Mouse (Mus musculus) Patski (cell line): ENCODE data around the gene Gm5294. TPM values are rescaled to one million over a fixed set of nuclear protein-coding genes. Genes with fewer than 3 reads are reported as not detected.

Experiments
- ATAC-seq: fragments of 100-300 bp; one replicate; pipeline ENCODE4 v1.8.0; 2021
- CTCF ChIA-PET: fragments of 350-600 bp; sonication (Branson Sonifier 250); formaldehyde crosslinking; loops from one replicate; lab custom pipeline; 2022; ENCODE audit warnings: inconsistent platforms; lab: Charles Lee
- POLR2A ChIA-PET: fragments of 350-600 bp; sonication (Branson Sonifier 250); formaldehyde crosslinking; loops from one replicate; lab custom pipeline; 2022; ENCODE audit warnings: antibody characterized with exemption, inconsistent platforms; lab: Charles Lee
- DNase-seq: peaks from one replicate; pipeline ENCODE4 v3.0.0-alpha.2; 2011; ENCODE audit warnings: low read depth, low spot score
- H3K27me3 ChIP-seq: fragments of 371-371 bp; one replicate; pipeline ENCODE4 v1.5.1; 2021
- CTCF ChIP-seq: fragments of 100-300 bp; IDR thresholded peaks from one replicate; pipeline ENCODE4 v1.5.1; 2021
- in situ Hi-C: fragments of 300-500 bp; cut with MboI; formaldehyde crosslinking; loops from 3 replicates; pipeline ENCODE4 v1.11.1; 2018; ENCODE audit warnings: low pct_unique_long_range_greater_than_20kb, mixed read lengths
- polyA plus RNA-seq: library from polyadenylated mRNA; unstranded; gene quantifications from one replicate; pipeline ENCODE4 v1.2.3, GENCODE M21; 2021

Gm5294 gene
- polyA plus RNA-seq, 1 experiment from 2014 or later, result not detected

DNA sequence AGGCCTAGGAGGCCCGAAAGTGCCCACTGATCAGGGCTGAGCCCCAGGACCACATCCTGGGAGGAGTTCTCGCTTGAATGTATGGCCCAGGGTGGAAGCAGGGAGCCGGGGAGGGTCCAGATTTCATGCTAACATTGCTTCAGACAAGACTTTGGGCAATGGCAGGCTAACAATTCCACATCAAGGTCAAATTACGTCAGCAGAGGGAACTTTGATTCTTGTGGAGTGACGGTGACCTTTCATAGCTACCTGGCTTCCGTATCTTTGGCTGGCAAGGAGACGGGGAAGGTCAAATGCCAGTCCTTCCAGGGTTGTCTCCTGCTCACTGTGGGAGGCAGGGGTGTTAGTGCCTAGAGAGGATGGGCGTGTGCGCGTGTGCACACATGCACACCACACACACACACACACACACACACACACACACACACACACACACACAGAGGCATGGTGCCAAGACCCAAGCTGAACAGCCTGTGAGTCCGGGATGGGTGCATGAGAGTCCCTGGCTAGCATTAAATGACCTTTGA lies 28.9 kb upstream of the Gm5294 start:
- ChIA-PET CTCF (no interaction called here), POLR2A (interaction anchor here (0.6 to 1.4 kb wide), 3 partner anchors 9 to 177 kb away, joined by 3 to 4 read pairs (median 3); partner anchors contain the start of gene Fam20c)
- ATAC-seq (no peak), DNase-seq (no peak)
- no peak for TF ChIP-seq CTCF
- in situ Hi-C loops, result no loop called here
- no peaks in the 10 kb centered on the region for H3K27me3 ChIP-seq

DNA sequence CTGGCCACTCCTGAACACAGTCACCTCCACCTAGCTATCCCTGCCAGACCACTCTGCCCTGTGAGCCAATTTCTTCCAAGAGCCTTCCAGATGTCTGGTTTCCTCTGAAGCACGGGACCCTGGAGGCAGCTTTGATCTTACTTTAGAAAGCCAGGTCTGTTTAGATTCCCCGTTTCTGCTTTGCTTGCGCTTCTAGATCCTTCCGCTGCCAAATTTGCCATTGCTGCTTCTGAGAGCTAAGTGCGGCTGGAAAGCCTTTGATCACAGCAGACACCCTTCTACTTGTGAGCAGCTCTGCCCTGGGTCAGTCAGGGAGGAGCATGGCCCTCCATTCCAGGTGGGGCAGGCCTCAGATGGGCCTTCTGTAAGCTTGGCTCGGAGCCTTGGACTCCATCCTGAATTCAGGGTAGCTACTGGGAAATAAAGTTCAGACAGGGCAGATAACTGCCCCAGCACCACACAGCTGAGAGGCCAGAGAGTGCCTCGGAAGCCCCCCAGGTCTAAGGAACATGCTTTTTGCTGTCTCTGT lies 18.2 kb upstream of the Gm5294 start:
- no peaks in the 10 kb centered on the region for H3K27me3 ChIP-seq
- ATAC-seq, result no peak
- DNase-seq, result no peak
- ChIA-PET POLR2A (interaction anchor here (0.9 kb wide), 1 partner anchor 46 kb away, joined by 3 read pairs; no protein-coding TSS in a partner anchor), CTCF (interaction anchor here (1.1 kb wide), 2 partner anchors 8 to 46 kb away, joined by 3 to 4 read pairs; no protein-coding TSS in a partner anchor)
- no peak for TF ChIP-seq CTCF
- in situ Hi-C loops, result no loop called here

DNA sequence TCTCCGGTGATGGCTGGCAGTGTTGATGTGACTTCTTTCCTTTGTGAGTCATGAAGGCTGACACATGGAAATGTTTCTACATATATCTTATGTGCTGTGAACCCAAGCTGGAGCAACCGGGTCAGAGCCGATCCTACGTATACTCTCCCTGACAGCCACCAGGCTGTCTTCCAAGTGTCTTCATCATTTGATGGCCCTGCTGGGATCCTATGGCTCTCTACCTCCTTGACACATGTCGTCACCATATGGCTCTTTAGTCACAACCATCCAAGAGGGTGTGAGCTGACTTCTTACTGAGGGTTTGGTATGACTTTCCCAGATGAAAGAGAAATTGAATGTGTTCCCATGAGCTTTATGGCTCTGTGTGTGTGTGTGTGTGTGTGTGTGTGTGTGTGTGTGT lies 15.6 kb upstream of the Gm5294 start:
- H3K27me3 ChIP-seq, result no peaks in the 10 kb centered on the region
- DNase-seq (no peak), ATAC-seq (no peak)
- POLR2A ChIA-PET, result no interaction called here
- in situ Hi-C loops, result no loop called here
- CTCF ChIA-PET, result no interaction called here
- TF ChIP-seq CTCF, result no peak

DNA sequence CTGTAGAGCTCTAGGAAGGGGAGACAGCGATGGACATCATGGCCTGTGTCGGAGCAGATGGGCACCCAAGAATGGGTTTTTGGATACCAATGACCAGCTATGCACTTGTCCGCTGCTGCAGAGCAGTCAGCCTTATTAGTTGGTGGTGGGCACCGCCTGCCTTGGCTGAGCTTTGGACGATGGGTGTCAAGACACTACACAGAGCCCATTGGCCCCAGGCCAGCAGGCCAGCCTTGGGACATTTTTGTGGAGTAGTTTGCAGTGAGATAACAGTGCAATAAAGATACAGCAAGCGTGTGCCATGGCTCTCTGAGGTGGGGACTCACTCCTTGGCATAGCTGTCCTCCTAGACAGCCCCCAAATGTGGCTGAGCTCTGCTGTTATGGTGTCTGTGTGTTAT lies 10.1 kb upstream of the Gm5294 start:
- ATAC-seq, result no peak
- in situ Hi-C loops, result no loop called here
- POLR2A ChIA-PET, result interaction anchor here (0.6 to 0.7 kb wide), 2 partner anchors 222 to 240 kb away, joined by 4 to 5 read pairs; no protein-coding TSS in a partner anchor

DNA sequence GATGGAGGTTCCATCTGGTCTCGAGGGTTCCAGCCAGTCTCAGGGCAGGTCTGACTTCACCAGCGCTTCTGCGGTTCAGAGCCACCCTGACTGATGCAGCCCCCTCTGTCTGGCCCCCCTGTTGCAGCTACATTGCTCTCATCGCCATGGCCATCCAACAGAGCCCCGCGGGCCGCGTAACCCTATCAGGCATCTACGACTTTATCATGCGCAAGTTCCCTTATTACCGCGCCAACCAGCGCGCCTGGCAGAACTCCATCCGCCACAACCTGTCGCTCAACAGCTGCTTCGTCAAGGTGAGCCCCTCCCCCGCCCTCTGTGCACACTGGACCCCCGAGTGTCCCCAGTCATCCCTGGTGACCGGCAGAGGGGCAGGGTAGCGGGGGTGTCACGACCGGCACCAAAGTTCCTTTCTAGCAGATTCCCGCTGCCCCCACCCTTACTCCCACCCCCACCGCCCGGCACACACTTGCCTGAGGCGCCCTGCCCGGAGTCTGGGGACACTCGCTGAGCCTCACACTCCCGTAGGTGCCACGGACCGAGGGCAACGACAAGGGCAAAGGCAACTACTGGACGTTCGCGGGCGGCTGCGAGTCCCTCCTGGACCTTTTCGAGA lies 945 bp downstream of the Gm5294 start:
- DNase-seq, result no peak
- no peak for ATAC-seq
- in situ Hi-C loops, result no loop called here
- H3K27me3 ChIP-seq, result no peaks in the 10 kb centered on the region
- no peak for TF ChIP-seq CTCF
- POLR2A ChIA-PET, result no interaction called here
- CTCF ChIA-PET, result no interaction called here

More for the DNA sequence above, 10.1 kb upstream of the Gm5294 start:
- no peak for TF ChIP-seq CTCF
- CTCF ChIA-PET, result interaction anchor here (1.0 to 1.5 kb wide), 2 partner anchors 9 to 17 kb away, joined by 4 to 7 read pairs; no protein-coding TSS in a partner anchor
- no peaks in the 10 kb centered on the region for H3K27me3 ChIP-seq
- DNase-seq, result no peak

DNA sequence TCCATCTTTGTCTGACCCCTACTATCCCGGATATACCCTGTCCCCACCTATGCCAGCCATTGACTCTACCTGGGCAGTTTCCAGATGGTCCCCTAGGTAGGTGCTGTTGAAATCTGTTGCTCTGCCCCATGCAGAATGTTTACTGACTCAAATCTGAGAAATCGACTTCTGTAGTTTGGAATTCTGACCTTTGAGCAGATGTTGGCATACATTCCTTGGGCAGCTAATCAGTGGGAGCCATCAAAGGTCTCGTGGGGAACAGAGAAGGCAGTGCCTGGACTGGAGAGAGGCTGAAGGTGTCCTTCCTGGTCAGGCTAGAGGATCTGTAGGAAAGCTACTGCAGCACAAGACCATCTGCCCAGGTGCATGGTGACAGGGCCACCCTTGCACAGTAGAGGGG lies 5.2 kb downstream of the Gm5294 start:
- POLR2A ChIA-PET, result no interaction called here
- ATAC-seq, result no peak
- in situ Hi-C loops, result no loop called here

DNA sequence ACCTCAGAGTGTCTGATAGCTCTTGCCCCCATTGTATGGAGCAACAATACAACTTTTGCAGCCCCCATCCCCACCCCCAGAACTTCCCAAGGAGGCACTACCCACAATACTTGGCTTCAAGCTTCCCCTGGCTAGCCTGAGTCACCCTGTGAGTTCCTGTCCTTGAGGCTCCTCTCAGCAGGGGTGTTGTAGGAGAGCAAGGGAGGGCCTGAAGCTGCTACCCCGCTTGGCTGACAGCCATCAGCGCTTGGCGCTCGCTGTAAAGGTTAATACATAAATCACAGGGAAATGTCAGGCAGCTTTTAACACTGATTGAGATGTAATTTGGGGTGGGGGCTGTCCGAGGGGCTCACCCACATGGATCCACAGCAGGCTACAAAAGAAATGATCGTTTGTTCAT lies 13.5 kb downstream of the Gm5294 start:
- no peaks in the 10 kb centered on the region for H3K27me3 ChIP-seq
- ChIA-PET POLR2A (no interaction called here), CTCF (interaction anchor here (0.7 to 1.3 kb wide), 3 partner anchors 13 to 261 kb away, joined by 3 to 4 read pairs (median 3); no protein-coding TSS in a partner anchor)
- no peak for TF ChIP-seq CTCF
- ATAC-seq (no peak), DNase-seq (peak; percentile 22)
- in situ Hi-C loops, result no loop called here

More for the DNA sequence above, 5.2 kb downstream of the Gm5294 start:
- H3K27me3 ChIP-seq, result no peaks in the 10 kb centered on the region
- TF ChIP-seq CTCF, result no peak
- no peak for DNase-seq
- CTCF ChIA-PET, result no interaction called here

DNA sequence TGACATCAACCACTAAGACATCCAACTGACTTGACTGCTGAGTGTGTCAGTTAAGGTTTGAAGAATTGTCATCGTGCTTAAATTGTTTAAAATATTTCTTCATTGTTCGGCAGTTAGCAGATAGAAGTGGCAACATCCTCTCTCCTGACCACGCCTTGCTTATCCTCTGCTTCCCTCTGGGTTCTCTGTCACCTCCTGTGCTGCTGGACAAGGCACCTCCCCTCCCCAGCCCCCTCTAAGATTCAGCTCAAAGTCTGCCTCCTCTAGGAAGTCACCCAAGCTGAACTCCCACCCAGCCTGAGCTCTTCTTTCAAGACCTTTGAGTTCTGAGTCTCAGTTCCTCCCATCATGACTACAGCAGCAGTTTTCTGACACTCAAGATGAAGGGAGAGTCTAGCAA lies 15.0 kb downstream of the Gm5294 start:
- in situ Hi-C loops, result no loop called here
- no peaks in the 10 kb centered on the region for H3K27me3 ChIP-seq
- ATAC-seq (no peak), DNase-seq (no peak)
- ChIA-PET POLR2A (no interaction called here), CTCF (no interaction called here)
- no peak for TF ChIP-seq CTCF

DNA sequence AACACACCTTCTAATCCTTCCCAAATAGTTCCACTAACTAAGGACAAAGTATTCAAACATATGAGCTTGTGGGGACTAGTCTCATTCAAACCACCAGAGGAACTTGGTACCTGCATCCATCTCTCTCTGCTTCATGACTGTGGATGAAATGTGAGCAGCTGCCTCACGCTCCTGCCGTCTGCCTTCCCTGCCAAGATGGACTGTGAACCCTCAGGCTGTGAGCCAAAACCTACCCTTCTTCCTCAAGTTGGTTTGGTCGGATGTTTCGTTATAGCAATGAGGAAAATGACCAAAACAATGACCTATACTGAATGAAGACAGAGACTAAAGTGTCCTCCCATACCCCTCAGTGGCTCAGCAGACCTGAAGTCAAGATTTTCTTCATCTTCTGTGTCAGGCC lies 21.1 kb downstream of the Gm5294 start:
- no peak for TF ChIP-seq CTCF
- POLR2A ChIA-PET, result interaction anchor here (1.1 kb wide), 1 partner anchor 56 kb away, joined by 3 read pairs; no protein-coding TSS in a partner anchor
- in situ Hi-C loops, result loop anchor here (10.0 kb wide), 1 partner anchor 504 kb away; no protein-coding TSS in a partner anchor
- DNase-seq (no peak), ATAC-seq (no peak)
- CTCF ChIA-PET, result interaction anchor here (1.3 to 1.5 kb wide), 2 partner anchors 8 to 11 kb away, joined by 3 to 6 read pairs; no protein-coding TSS in a partner anchor
- H3K27me3 ChIP-seq, result no peaks in the 10 kb centered on the region

DNA sequence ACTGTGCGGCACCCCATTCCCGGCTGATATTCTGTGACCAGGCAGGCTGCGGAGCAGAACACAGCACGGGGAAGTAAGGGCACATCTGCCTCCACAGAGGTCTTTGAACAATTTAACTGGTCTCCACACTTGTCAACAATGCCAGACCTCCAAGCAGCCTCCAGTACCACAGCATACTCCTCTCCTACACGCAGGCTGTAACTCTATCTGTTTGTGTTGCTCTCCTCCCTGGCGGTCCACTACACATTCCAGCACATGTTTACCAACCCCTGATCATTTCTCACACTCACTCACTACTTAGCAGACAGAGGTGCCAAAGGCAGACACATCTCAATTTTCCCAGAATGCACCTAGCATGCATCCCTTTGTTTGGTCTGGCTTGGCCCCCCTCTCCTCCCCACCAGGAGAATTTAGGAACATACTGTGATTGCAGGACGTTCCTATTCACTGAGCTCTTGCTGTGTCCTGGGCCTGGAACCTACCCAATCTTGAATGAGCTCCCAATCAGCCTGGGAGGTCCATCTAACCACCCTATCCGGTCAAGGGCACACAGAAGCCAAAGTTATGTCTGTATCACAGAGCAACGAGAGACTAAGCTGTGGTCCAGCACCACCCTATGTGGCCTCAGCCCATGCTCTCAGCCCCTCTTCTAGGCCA lies 23.4 kb downstream of the Gm5294 start:
- ChIA-PET POLR2A (no interaction called here), CTCF (interaction anchor here (1.6 kb wide), 1 partner anchor 242 kb away, joined by 6 read pairs; no protein-coding TSS in a partner anchor)
- DNase-seq (no peak), ATAC-seq (no peak)
- in situ Hi-C loops, result loop anchor here (10.0 kb wide), 1 partner anchor 502 kb away; no protein-coding TSS in a partner anchor
- H3K27me3 ChIP-seq, result no peaks in the 10 kb centered on the region
- no peak for TF ChIP-seq CTCF
